Mouse (Mus musculus): ENCODE measurements around the gene Cdk17. TPM values are rescaled to one million over a fixed set of nuclear protein-coding genes. Genes with fewer than 3 reads are reported as not detected.
"Not testable (repeated sequence)": the region's sequence is repeated elsewhere in the genome, so short reads cannot be mapped to it uniquely, and the experiment has no call there.

The Cdk17 gene
- total RNA-seq, 2 experiments from 2014 or later = 102 to 106 TPM

DNA sequence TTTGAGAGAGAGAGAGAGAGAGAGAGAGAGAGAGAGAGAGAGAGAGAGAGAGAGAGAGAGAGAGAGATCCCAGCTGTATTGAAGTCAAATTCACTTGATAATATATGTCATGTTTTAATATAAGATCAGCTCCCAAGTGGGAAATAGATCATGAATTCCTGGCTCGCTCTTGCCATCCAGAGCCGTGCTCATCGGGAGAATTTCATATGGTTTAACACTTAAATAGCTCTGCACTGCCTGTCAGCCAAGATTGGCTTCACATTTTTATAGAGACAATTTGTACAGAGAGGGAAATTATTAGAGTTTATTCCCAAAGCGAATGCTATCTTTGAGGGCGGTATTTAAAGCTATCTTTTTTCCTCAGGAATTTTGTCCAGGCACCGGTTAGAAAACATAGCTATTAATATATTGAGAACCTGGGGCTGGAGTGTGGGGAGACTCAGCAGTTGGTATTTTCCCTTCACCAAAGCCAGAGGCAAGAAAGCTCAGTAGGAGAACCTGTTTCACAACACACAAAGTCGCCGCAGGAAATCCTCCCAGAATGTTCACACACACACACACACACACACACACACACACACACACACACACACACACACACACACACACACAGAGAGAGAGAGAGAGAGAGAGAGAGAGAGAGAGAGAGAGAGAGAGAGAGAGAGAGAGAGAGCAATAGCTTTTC, 17.9 kb upstream of the Cdk17 start:
- intact Hi-C loops (cut with DNase I) = no loop called here
- DNase-seq = no peak

DNA sequence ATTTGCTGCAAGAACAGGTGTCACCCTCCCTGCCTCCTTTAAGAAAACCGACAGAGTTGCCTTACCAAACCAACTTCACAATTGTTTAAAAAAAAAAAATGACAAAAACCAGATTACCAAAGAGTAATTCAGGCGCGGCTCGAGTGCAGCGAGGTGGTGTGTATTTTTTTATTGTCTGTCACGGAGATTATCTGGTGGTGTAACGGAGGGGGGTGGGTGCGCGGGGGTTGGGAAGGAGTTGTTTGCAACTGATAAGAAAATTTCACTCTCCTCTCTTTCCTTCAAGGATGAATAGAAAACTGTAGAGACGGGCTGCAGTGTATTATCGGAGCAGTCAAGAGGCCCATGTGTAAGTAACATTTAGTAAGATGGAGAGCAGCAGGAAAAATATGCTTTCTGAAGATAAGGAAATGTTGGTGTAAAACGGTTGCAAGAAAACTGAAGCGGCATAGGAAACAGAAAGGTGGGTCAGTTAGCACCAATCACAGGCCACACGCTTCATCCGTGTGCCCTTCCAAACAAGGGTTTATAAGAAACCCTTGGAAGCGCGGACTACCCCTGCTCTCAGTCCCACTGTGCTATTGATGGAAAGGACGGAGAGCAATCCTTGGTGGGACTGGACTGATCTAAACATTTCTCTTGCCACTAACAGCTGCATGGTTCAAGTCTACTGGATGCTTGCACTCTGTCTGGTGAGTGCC, 17.2 kb upstream of the Cdk17 start:
- DNase-seq = no peak
- intact Hi-C loops (cut with DNase I) = no loop called here

DNA sequence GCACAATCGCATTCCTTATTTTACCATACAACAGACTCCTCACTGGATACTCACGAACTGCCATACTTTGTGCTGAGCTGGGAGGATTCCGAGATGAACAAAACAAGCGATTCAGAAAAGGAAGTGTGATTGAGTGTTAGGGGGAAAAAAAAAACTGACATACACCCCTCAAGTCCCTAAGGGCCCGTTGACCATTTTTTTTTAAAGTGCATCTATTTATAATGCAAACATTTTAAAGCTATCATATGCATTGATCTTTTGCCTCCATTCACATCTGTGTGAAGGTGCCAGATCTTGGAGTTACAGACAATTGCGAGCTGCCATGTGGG, 16.7 kb upstream of the Cdk17 start:
- intact Hi-C loops (cut with DNase I) = no loop called here
- no peak for DNase-seq

DNA sequence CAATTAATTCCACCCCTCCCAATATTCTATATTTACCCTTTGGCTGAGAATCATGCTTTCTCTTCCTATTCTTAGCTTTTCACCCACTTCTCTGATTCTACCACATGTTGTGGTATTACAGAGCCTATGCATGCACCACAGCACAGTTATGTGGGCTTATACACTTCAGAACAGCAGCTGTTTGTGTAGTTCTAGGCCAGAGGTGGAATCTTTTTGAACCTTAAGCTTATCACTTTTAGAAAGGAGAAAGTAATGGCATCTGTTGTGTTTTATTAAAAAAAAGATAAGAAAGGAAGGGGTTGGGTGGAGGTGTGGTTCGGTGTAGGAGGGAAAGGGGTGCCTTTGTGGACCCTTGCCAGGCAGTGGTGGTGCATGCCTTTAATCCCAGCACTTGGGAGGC, 16.1 kb upstream of the Cdk17 start:
- DNase-seq = no peak

DNA sequence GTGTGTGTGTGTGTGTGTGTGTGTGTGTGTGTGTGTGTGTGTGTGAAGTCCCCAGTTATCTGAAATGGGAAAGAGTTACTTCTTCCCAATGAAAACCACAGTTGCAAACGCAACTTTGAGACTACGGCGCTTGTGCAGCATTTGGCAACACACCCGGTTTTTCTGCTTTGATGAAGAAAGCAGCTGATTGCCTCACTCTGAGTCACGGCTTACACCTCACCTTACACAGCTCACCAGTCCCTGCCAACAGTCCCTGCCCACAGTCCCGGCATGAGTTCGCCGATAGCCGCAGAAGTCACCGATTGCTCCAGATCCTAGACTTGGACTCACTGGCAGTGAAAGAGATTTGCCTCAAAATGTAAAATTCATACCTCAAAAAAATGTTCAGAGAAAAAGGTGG, 15.6 kb upstream of the Cdk17 start:
- intact Hi-C loops (cut with DNase I) = no loop called here
- DNase-seq = no peak

More for the DNA sequence above, 16.1 kb upstream of the Cdk17 start:
- intact Hi-C loops (cut with DNase I) = no loop called here

DNA sequence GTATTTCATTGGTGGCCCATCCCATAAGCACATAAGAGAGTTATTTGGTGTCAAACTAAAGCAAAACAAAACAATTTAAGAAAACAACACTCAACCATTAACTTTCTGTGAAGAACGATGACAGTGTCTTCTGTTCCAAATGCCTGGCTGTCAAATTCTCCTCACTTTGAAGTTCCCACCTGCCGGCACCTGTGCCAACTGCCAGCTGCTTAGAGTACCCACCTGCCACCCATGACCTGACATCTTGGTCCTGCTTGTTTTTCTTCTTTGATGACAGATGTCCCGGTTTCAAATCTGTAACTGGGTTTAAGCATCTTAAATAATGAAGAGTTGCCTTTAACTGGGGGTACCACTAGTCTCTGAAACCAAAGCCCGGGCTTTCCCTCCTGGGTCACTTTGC, 14.1 kb upstream of the Cdk17 start:
- intact Hi-C loops (cut with DNase I) = no loop called here

DNA sequence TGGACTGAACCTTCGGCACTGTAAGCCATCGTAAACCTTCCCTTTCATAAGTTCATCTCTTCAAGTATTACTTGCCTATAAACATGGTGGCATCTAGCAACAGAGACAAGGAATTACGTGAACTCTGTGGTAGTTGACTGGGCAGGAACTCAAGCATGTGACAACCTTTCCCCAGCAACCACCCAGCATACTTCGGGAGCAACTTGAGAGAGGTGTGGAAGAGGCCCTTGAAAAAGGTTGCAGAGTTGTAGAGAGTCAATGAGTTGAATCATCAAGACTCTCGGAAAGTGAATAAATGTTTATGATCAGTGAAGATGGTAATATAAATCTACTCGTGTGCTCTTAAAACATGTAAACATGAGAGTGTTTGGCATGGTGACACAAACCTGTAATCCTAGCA, 13.0 kb upstream of the Cdk17 start:
- DNase-seq = no peak
- intact Hi-C loops (cut with DNase I) = no loop called here

More for the DNA sequence above, 14.1 kb upstream of the Cdk17 start:
- no peak for DNase-seq

DNA sequence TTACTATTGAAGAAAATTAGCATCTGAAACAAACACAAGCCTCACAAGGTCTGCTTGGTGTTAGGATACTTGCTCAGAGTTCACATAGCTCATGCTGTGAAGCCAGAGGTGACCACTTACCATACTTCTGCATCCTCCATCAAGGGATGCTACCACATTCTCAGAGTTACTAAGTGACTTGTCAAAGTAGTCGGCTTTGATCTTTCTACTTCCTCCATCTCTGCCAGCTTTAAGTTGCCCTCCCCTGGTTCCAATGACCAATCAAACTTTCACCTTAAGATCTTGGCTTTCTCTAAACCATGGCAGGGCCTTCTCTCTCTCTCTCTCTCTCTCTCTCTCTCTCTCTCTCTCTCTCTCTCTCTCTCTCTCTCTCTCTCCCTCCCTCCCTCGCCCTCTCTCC, 11.1 kb upstream of the Cdk17 start:
- intact Hi-C loops (cut with DNase I) = no loop called here
- no peak for DNase-seq

DNA sequence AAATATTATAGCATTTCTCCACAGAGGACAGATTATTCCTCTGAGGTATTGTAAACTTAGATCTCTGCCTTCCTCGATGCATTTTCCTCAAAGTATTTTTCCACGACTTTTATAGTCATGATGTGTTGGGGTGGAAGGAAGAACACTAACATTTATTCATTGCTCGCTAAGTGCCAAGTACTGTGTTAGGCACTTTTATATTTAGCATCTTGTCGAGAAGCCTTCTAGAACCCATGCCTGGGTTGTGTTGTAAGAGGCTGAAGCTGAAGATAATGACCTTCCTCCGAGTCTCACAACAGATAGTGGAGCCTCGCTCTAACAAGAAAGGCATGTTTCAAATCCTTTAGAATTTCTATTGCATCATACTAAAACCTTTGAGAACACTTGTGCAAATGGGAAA, 8.9 kb upstream of the Cdk17 start:
- DNase-seq = no peak
- intact Hi-C loops (cut with DNase I) = no loop called here

DNA sequence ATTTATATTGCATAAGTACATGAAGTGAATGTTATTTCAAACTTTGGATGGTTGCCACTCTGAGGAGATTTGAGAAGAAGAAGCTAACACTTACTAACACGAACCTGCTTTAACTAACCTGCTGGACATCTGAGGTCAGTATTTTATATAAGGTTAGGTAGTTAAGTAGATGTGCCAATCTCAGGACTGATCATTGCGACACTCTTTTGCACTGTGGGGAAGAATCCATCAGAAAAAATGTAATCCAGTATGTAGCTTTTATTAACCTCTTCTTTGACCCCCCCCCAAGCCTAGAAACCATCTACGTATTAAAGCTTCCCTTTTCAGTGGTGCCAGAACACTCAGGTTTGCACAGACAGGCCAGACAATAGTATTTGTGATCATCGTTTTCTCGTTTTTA, 8.0 kb upstream of the Cdk17 start:
- DNase-seq = no peak

DNA sequence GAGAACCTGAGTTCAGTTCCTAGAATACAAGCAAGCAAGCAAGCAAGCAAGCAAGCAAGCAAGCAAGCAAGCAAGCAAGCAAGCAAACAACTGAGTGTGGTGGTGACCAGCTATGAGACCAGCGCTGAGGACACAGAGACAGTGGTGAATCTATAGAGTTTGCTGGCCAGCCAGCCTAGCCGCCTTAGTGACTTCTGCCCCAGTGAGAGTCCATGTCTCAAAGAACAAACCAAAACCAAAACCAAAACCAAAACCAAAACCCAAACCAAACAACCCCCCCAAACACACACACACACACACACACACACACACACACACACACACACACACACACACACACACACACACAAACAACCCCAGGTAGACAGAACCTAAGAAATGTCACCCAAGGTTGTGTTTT, 7.3 kb upstream of the Cdk17 start:
- intact Hi-C loops (cut with DNase I); DNase-seq: not testable (repeated sequence)

More for the DNA sequence above, 8.0 kb upstream of the Cdk17 start:
- intact Hi-C loops (cut with DNase I) = no loop called here

DNA sequence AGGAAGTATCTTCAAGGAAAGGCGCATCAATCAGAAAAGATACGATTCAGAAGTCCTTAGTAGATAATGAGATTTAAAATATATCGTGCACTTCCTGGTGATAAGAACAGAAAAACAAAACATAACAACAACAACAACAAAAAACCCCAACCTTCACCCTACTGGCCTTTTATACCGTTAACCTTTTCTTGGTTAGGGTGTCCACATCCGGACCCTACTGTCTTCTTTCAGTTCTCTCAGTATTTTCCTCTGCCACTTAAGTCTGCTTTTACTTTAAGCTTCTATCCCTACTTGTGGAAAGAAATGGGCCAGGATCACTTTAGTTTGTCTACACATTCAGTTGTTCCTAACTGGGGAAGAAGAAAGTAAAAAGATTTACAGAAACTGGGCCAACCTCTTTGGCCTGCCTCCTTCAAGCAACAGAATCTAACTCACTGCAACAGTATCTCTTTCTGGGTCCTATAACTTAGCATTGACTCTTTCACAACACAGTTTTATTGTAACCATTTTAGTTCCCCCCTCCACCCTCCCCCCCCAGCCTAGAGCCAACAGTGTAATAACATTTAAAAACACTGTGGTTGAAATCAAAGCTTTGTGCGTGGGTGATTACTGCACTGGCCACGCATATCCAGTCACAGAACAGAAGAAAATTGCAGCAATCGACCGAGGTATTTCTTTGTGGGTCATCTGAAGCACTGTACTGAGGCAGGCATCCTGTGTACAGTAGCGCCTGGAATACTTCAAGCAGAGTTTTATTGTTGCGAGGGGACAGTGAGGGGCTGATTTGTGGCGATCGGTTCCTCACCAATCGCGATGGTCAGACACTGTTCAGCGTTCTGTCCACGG, 801 bp upstream of the Cdk17 start:
- DNase-seq = no peak
- intact Hi-C loops (cut with DNase I) = loop anchor here (5.0 to 10.0 kb wide), 3 partner anchors 55 to 117 kb away; no protein-coding TSS in a partner anchor

DNA sequence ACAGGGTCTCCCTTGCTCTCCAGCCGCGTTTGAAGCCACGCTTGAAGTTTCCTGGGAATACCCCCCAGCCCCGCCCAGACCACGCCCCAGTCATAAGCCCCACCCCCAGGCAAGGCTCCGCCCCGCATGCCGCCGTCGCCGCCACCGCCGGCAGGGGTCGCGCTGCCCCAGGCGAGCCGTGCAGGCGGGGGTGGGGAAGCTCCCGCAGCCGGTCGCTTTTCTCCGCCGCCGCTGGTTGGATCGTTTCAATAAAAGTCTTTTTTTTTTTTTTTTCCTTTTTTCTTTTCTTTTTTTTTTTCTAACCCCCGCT, 223 bp upstream of the Cdk17 start:
- intact Hi-C loops (cut with DNase I) = loop anchor here (5.0 to 10.0 kb wide), 3 partner anchors 54 to 117 kb away; no protein-coding TSS in a partner anchor
- peak; percentile 91 for DNase-seq

DNA sequence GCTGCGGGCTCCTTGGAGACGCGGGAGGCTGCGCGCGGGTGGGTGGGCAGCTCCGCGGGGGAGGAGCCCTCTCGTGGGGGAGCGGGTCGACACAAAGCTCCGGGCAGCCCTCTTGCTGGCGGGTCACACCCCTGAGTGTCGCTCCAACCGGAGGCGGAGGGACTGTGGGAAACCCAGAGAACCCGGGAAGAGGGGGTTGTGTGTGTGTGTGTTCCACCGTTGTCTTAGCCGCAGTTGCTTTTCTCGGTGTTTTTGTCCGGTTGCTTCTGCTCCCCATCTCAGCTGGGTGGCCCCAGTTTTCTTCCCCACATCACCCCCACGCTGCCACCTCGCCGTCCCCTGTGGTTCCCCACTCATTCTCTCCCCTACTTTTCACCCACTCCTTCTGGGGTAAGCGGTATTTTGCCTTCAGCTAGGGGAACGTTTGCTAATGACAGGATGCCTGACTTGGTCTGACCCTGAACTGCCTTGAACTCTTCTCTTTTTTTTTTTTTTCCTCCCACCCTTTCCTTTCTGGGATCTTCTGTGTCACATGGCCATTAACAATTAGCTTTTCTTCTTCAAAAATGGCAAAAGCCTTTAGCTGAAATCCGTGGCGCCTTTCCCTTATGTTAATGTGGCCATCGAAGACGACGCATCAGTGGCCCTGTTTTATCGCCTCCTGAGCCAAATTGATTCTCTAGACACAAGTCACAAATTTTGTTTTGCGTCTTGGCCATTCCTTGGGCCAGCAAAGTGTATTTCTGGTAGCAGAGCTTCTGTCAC, 1.0 kb downstream of the Cdk17 start:
- intact Hi-C loops (cut with DNase I) = loop anchor here (5.0 to 10.0 kb wide), 3 partner anchors 53 to 116 kb away; no protein-coding TSS in a partner anchor
- peak; percentile 54 for DNase-seq

DNA sequence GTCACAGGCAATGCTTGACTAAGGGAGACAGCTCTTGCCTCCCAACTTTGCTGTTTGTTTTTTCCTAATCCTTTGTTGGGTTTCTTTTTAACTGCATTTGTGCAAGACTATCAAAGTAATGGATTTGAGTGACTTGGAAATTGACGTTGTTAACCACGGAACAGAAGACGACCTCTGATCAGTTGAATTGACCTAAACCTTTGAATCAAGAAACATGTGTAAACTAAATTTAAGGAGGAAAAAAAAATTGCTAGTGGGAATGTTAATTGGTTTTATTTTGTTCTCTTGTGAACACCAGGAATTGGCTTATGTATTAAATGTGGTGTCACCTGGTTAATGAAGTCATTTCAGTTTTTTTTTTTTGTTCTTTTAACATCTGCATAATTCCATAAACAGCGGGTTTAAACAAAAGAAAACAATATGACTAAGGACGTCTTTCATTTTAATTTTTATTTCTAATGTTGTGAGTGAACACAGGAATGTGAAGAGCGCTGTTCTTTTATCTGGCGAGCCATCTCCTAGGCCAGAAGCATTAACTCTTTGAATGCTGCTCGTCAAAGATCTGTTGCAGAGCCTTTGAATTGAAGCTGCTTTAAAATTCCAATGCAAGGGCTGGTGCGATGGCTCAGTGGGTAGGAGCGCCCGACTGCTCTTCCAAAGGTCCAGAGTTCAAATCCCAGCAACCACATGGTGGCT, 1.7 kb downstream of the Cdk17 start:
- intact Hi-C loops (cut with DNase I) = loop anchor here (5.0 to 10.0 kb wide), 3 partner anchors 52 to 115 kb away; no protein-coding TSS in a partner anchor
- DNase-seq = no peak

DNA sequence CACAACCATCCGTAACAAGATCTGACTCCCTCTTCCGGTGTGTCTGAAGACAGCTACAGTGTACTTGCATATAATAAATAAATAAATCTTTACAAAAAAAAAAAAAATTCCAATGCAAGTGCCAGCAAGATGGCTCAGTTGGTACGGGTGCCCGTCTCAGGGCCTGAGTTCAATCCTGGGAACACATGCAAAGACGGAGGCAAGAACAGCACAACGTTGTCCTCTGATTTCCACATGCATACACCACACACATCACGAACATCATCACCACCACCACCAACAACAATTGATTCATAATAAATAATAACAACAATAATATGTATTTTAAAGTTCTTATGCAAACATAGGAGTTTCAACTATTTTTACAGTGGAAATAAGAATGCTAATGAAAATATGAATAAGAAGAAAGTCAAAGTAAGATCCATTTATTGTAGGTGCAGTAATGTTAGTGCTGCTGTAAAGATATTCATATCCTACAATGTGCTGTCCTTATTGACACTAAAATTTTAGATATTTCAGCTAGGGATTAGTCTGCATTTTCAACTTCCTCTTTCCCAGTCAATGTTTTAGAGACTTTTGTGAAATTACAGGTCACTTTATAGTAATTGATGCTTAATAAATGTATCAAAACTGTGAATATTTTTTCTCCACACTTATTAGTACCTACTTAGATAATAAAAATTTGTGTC, 2.4 kb downstream of the Cdk17 start:
- no peak for DNase-seq
- intact Hi-C loops (cut with DNase I) = loop anchor here (5.0 to 10.0 kb wide), 3 partner anchors 52 to 114 kb away; no protein-coding TSS in a partner anchor

DNA sequence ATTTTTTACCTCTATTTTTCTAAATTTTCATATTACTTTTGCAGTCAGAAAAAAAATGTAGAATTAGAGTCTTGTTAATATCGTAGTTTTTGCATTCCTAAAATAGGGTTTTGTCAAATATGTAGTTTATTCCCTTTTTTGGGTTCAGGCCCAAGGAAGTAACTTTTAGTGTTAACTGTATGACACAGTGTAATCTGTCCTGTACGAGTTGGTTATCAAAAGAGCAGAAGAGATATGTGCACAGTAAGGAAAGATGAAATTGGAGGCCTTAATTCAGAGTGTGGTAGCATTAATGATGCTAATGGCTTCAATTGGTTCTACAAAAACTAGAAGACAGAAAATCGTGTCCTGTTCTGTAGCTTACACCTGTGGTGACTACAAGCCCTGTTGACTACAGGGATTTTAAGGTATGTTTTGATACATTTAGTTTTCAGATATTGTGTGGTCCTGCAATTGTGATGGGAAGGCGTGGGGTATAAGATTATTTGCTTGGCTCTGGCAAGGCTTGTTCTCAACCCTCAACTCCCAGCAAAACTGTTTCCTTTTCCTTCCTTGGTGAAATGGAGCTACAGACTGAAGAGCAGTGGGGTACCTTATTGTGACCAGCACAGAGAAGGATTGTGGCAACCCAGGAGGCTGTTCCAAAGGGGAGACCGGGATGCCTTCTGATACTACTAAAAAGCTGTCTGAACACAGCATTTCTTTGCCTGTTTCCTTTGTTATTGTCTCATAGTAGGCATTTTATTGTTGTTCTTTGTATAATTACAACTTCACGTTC, 3.2 kb downstream of the Cdk17 start:
- no peak for DNase-seq
- intact Hi-C loops (cut with DNase I) = loop anchor here (5.0 to 10.0 kb wide), 3 partner anchors 51 to 113 kb away; no protein-coding TSS in a partner anchor
